Comparison of ENCODE assay signal across 31 mouse cellular contexts in the genomic region with DNA sequence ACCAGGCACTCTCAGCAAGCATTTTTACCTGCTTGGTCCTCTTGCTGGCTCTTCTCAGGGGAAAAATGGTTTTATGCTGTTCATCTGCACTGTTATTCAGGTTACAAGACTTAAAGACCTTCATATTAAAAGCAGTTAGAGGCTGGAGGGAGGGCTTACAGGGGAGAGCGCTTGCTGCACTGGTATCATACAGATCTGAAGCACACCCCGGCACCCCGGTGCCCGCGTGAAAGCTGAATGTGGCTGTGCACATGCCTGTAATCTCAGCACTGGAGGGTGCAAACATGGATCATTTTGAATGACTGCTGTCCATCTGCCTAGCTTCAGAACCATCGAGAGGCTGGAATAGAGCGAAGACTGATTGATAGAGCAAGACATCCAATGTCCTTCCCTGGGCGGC. TPM values are rescaled to one million over a fixed set of nuclear protein-coding genes. Genes with fewer than 3 reads are reported as not detected.
DNase-seq lines count a peak whose midpoint lies in the region; ATAC-seq lines count a peak whose summit lies in the region.
"Had no signal": no experiment of that assay in that cellular context is flagged by ENCODE, and none has a peak within 500 bp of the region (broad histone marks: within the 10 kb centered on the region; RNA-seq: fewer than 3 reads in every experiment).

No protein-coding gene starts in this region.

- H3K27me3 ChIP-seq in midbrain, embryonic 11.5 days (ENCODE audit: control insufficient read depth, insufficient read depth, low read length) = no peaks in the 10 kb centered on the region
- H3K27me3 ChIP-seq in midbrain, embryonic 16.5 days (ENCODE audit: control insufficient read depth, insufficient read depth, low read depth, low read length) = no peaks in the 10 kb centered on the region
- H3K27me3 ChIP-seq: embryonic facial prominence, embryonic 13.5 days; forebrain, embryonic 12.5 days; heart, embryonic 12.5 days; heart, embryonic 15.5 days; hindbrain, embryonic 13.5 days had no signal

- no peak overlapping the region for H3K9ac ChIP-seq in midbrain, embryonic 11.5 days (ENCODE audit: low read length)
- H3K9ac ChIP-seq in midbrain, embryonic 16.5 days (ENCODE audit: low read depth, low read length) = no peak overlapping the region
- H3K9ac ChIP-seq: embryonic facial prominence, embryonic 13.5 days; forebrain, embryonic 12.5 days; heart, embryonic 12.5 days; heart, embryonic 15.5 days; hindbrain, embryonic 13.5 days had no signal

- no peaks in the 10 kb centered on the region for H3K9me3 ChIP-seq in midbrain, embryonic 11.5 days (ENCODE audit: control insufficient read depth, low read length)
- no peaks in the 10 kb centered on the region for H3K9me3 ChIP-seq in midbrain, embryonic 16.5 days (replicated peaks; ENCODE audit: control insufficient read depth, low read length, poor library complexity, severe bottlenecking)
- H3K9me3 ChIP-seq: embryonic facial prominence, embryonic 13.5 days; forebrain, embryonic 12.5 days; heart, embryonic 12.5 days; heart, embryonic 15.5 days; hindbrain, embryonic 10.5 days; hindbrain, embryonic 13.5 days had no signal

- no peak for ATAC-seq in midbrain, embryonic 11.5 days (ENCODE audit: low FRiP score)
- ATAC-seq in midbrain, embryonic 16.5 days = no peak
- no peak for ATAC-seq in inflammation-experienced regulatory T-cells, adult 6 months
- ATAC-seq: forebrain, embryonic 16.5 days; hindbrain, embryonic 16.5 days had no signal

- 94% methylated on average over 8 of the region's 8 CpGs for WGBS in midbrain, embryonic 11.5 days
- WGBS in midbrain, embryonic 16.5 days = 94% methylated on average over 8 of the region's 8 CpGs

- no peaks in the 10 kb centered on the region for H3K36me3 ChIP-seq in midbrain, embryonic 11.5 days (ENCODE audit: control insufficient read depth, insufficient read depth, low read length)
- H3K36me3 ChIP-seq in midbrain, embryonic 16.5 days (ENCODE audit: control insufficient read depth, insufficient read depth, low read length) = no peaks in the 10 kb centered on the region
- H3K36me3 ChIP-seq: embryonic facial prominence, embryonic 13.5 days; forebrain, embryonic 12.5 days; heart, embryonic 12.5 days; heart, embryonic 15.5 days; hindbrain, embryonic 10.5 days; hindbrain, embryonic 13.5 days had no signal

- H3K4me3 ChIP-seq in midbrain, embryonic 11.5 days (ENCODE audit: low read depth, low read length) = no peak overlapping the region
- no peak overlapping the region for H3K4me3 ChIP-seq in midbrain, embryonic 16.5 days (ENCODE audit: low read depth, low read length)
- H3K4me3 ChIP-seq: embryonic facial prominence, embryonic 13.5 days; erythroblast, embryonic 14.5 days; forebrain, embryonic 12.5 days; heart, embryonic 12.5 days; heart, embryonic 15.5 days; hindbrain, embryonic 10.5 days; hindbrain, embryonic 13.5 days had no signal

- H3K4me2 ChIP-seq in midbrain, embryonic 11.5 days = no peak overlapping the region
- H3K4me2 ChIP-seq in midbrain, embryonic 16.5 days (ENCODE audit: low read length) = no peak overlapping the region
- H3K4me2 ChIP-seq: embryonic facial prominence, embryonic 13.5 days; forebrain, embryonic 12.5 days; heart, embryonic 12.5 days; heart, embryonic 15.5 days; hindbrain, embryonic 13.5 days had no signal

- H3K27ac ChIP-seq in midbrain, embryonic 11.5 days (ENCODE audit: low read depth, low read length) = no peak overlapping the region
- H3K27ac ChIP-seq in midbrain, embryonic 16.5 days (ENCODE audit: low read length) = no peak overlapping the region
- H3K27ac ChIP-seq: embryonic facial prominence, embryonic 13.5 days; forebrain, embryonic 12.5 days; heart, embryonic 15.5 days; hindbrain, embryonic 10.5 days; hindbrain, embryonic 13.5 days had no signal

- DNase-seq in midbrain, embryonic 11.5 days (ENCODE audit: low spot score, missing footprints) = peak; percentile 19
- DNase-seq in thymus, postnatal 0 days (ENCODE audit: low spot score) = peak; percentile 33
- DNase-seq in thymus, adult 18-20 months = no peak
- DNase-seq in induced T-regulatory cell, adult 2 months (ENCODE audit: low read depth) = peak; percentile 65
- DNase-seq in thymus, postnatal 4 days = peak; percentile 67
- no peak for DNase-seq in gastrocnemius, postnatal 4 days (ENCODE audit: low spot score in 2 of 2)
- DNase-seq: adrenal gland, adult 2 months; adrenal gland, postnatal 14 days; cerebellum, adult 11 months; cerebellum, adult 2 months; cerebellum, adult 9-11 months; cerebellum, postnatal 25 days; gastrocnemius, postnatal 10 days; heart, adult 18-20 months; heart, postnatal 10 days; heart, postnatal 36 days had no signal

- no peaks in the 10 kb centered on the region for H3K4me1 ChIP-seq in midbrain, embryonic 11.5 days (ENCODE audit: control insufficient read depth, insufficient read depth, low read length)
- no peaks in the 10 kb centered on the region for H3K4me1 ChIP-seq in midbrain, embryonic 16.5 days (ENCODE audit: control insufficient read depth, insufficient read depth, low read length)
- H3K4me1 ChIP-seq: forebrain, embryonic 12.5 days; heart, embryonic 15.5 days; hindbrain, embryonic 13.5 days had no signal

RNA-seq across cellular contexts. Expression of gene Fam169b, which starts 15.4 kb away (rescaled TPM):
- 0.18 TPM in 1 of 2 replicates, not detected in the other for polyA plus RNA-seq in midbrain, embryonic 11.5 days (2014; fragmentation: Nextera tagmentation; extraction: Ambion mirVana)
- 0.16 TPM in 1 of 2 replicates, not detected in the other for polyA plus RNA-seq in midbrain, embryonic 16.5 days (2015; fragmentation: Nextera tagmentation; extraction: Ambion mirVana)
- 40.0 and 43.5 TPM in 2 replicates for polyA plus RNA-seq in thymus, postnatal 0 days (2015; fragmentation: Nextera tagmentation; extraction: Ambion mirVana)
- total RNA-seq in gastrocnemius, postnatal 4 days (2021) = 1 to 10 TPM; 1.0 to 1.3 TPM
- 100 to 1,000 TPM in 2 of 3 experiments, 10 to 100 TPM in 1; 45.3 to 127 (median 108) TPM for polyA plus RNA-seq in inflammation-experienced regulatory T-cells, adult 6 months (2017; shearing (Covaris generic))
- total RNA-seq: adrenal gland, adult 2 months; MEL had no signal
- polyA plus RNA-seq: erythroblast, embryonic 14.5 days; forebrain, embryonic 16.5 days; hindbrain, embryonic 16.5 days had no signal

RNA-seq across cellular contexts. Expression of gene Pgpep1l, which starts 25.0 kb away (rescaled TPM):
- not detected in 2 replicates for polyA plus RNA-seq in midbrain, embryonic 11.5 days (2014; fragmentation: Nextera tagmentation; extraction: Ambion mirVana)
- polyA plus RNA-seq in midbrain, embryonic 16.5 days (2015; fragmentation: Nextera tagmentation; extraction: Ambion mirVana) = not detected in 2 replicates
- polyA plus RNA-seq in thymus, postnatal 0 days (2015; fragmentation: Nextera tagmentation; extraction: Ambion mirVana) = 0.57 and 0.68 TPM in 2 replicates
- 1 to 10 TPM; 5.6 to 6.5 TPM for total RNA-seq in gastrocnemius, postnatal 4 days (2021)
- polyA plus RNA-seq in inflammation-experienced regulatory T-cells, adult 6 months (2017; shearing (Covaris generic)) = 1 to 10 TPM in 2 of 3 experiments, under 1 TPM in 1; 0.98 to 6.9 (median 4.2) TPM
- total RNA-seq: adrenal gland, adult 2 months; adrenal gland, postnatal 14 days; common myeloid progenitor, adult 5-6 weeks; heart, adult 18-20 months; heart, postnatal 10 days; MEL had no signal
- polyA plus RNA-seq: adrenal gland, adult 2 months; C2C12; erythroblast, embryonic 14.5 days; forebrain, embryonic 12.5 days; forebrain, embryonic 16.5 days; gonadal fat pad, adult 2 months; heart, embryonic 12.5 days; hindbrain, embryonic 10.5 days; hindbrain, embryonic 13.5 days; hindbrain, embryonic 16.5 days had no signal

Comparison
In these comparisons a context has a peak if more than half of its experiments do, and no peak if none do; other contexts are left out.
1. DNase-seq: peak in midbrain, embryonic 11.5 days (single experiment), thymus, postnatal 0 days (single experiment), induced T-regulatory cell, adult 2 months (single experiment) and thymus, postnatal 4 days (single experiment); none in thymus, adult 18-20 months (0 of 2) and gastrocnemius, postnatal 4 days (0 of 2).
2. RNA of gene Fam169b, which starts 15.4 kb away (polyA plus RNA-seq): 45.3 to 127 TPM in inflammation-experienced regulatory T-cells, adult 6 months and 40.0 to 43.5 TPM in thymus, postnatal 0 days; 0.18 TPM in midbrain, embryonic 11.5 days and 0.16 TPM in midbrain, embryonic 16.5 days; every median in the first group is over 10 times any median in the second.